Mouse (Mus musculus) C2C12 (cell line): Measurements from ENCODE around the gene Gatb.

Experiments used
- CTCF ChIP-seq: IDR thresholded peaks from one replicate; pipeline ENCODE4 v1.5.1; 2011; ENCODE audit not compliant: control insufficient read depth, insufficient read depth, insufficient read length
- MYOD1 ChIP-seq: IDR thresholded peaks from one replicate; pipeline ENCODE4 v1.6.1; 2011; ENCODE audit warnings: low read depth; ENCODE audit not compliant: control insufficient read depth, insufficient read length
- MYOG ChIP-seq: IDR thresholded peaks from one replicate; pipeline ENCODE4 v1.6.1; 2011; ENCODE audit not compliant: control insufficient read depth, insufficient read length; ENCODE audit errors: extremely low read depth
- USF1 ChIP-seq: IDR thresholded peaks from one replicate; pipeline ENCODE4 v1.6.1; 2011; ENCODE audit warnings: low read depth, mild to moderate bottlenecking, control low read depth, moderate library complexity

- TF ChIP-seq CTCF: no peak
- no peak for TF ChIP-seq USF1
- TF ChIP-seq MYOD1: no peak
- TF ChIP-seq MYOG: no peak
Observed at GRCm38 (mm10) chr3:85677133-85677532, 103.2 kb downstream of the Gatb start.
